Mouse (Mus musculus): Measurements from ENCODE around the gene Rarb. TPM values are rescaled to one million over a fixed set of nuclear protein-coding genes. Genes with fewer than 3 reads are reported as not detected.
A peak's percentile ranks its signal among the peaks of the same experiment; 100 is the strongest.

The Rarb gene
- polyA plus RNA-seq, 1 experiment = 4.4 TPM

GRCm38 (mm10) chr14:16589139-16589538 is 229.8 kb downstream of the Rarb start:
- DNase-seq (ENCODE audit: low read depth) = no peak

GRCm38 (mm10) chr14:16578100-16578499 is 240.9 kb downstream of the Rarb start:
- DNase-seq (ENCODE audit: low read depth) = no peak

- no peak for DNase-seq (ENCODE audit: low read depth)
Measured at GRCm38 (mm10) chr14:16577049-16577448, 241.9 kb downstream of the Rarb start.

DNA sequence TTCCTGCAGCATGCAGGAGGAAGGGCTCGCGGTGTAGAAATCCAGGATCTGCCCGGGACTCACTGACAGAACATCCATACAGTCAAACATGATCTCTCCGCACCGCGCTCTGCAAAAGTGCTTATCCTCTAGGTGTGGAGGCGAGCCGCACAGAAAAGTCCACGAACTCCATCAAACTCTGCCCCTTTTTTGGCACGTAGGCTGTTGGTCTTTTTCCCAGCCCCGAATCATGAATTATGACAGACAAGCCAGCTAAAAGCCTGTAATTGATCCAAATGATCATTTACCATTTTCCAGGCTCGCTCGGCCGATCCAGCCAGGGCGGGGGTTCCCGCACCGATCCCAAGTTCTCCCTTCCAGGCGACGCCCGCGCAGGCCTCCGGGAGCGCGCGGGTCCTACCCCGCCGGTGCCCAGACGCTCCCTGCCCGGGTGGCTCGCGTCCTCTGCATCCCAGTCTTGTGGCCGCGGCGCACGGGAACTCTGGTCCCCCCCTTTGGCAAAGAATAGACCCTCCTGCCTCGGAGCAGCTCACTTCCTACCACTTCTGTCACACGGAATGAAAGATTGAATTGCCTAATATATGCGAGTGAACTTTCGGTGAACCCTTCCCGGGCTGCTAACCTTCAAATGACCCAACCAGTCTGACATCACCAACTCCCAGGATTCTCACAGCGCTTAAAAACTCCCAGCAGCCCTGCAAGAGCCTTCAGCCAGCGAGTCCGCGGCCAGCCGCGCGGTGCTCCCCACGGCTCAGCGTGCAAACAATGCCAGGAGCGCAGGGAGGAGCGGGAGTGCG is 243.8 kb downstream of the Rarb start:
- DNase-seq (ENCODE audit: low read depth) = peak; percentile 49

DNA sequence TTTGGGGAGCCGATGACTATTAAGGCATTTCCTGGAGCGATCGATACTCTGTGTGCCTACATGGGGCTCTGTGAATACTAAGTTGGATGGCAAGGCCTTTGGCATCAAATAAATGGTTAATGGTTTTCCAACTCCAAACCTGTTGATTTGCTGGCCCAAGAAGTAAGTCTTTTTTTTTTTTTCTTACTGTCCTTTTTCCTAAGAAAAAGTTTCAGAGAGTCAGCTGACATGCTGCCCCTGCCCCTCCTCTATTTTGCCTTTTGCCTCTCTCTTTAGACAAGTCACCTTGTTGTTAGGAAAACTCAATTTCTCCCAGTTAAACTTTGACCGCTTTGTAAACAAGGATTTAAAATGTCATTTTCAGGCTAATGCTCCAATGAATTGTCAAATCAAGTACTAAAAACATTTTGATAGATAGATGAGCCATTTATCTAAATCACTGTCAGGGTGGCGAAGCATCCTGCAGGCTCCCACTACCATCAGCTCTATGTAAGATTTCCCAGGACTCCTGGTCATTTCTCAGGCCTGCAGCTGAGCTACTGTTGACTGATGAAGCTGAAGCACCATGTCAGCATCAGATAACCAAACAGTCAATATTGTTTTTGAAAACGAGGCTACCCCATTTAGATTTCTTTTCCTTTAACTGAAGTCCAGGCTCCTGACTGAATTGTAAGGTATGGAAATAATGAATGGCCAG is 245.3 kb downstream of the Rarb start:
- DNase-seq (ENCODE audit: low read depth) = no peak

DNA sequence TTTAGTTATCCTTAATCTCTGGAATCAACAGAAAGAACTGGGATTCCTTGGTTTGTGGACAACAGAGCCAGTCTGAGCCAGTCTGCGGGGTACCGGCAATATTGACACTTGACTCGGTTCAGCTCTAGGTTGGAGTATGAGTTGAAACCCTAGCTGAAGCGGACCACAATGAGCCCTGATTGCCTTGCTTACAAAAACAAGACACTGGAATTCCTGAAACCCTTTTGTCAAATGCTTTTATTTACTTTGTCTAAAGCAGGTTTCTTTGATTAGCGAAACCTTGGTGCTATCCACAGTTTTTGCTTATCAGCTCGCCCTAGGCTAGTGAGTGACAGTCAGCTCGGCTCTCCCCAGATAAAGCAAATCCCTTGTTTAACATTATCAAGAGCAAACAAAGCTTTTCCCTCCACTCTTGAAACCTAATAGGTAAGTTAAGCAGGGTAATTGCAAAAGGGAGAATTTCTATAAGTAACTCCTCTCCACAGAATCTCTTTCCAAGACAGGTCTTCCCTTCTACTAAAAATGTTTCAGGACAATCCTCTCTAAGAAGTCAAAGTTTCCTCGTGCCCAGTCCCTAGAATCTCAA is 246.1 kb downstream of the Rarb start:
- no peak for DNase-seq (ENCODE audit: low read depth)

DNA sequence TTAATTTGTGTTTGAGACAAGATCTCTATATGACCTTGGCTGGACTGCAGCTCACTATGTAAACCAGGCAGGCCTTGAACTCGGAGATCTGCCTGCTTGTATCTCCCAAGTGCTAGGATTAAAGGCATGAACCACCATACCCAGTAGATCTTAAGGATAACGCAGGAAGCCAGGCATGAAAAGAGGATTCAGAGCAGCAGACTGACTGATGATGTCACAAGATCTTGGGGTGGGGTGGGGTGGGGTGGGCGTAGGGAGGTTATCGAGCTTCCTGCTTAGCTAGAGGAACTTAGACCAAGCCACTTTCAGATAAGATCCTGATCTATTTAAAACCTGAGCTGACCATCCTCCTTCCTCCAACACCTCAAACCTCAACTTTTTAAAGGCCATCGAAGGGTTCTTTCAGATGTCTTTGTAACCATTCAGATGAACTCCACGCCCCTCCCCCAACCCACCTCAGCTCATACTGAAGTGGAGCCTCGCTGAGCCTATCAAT is 249.4 kb downstream of the Rarb start:
- no peak for DNase-seq (ENCODE audit: low read depth)

DNA sequence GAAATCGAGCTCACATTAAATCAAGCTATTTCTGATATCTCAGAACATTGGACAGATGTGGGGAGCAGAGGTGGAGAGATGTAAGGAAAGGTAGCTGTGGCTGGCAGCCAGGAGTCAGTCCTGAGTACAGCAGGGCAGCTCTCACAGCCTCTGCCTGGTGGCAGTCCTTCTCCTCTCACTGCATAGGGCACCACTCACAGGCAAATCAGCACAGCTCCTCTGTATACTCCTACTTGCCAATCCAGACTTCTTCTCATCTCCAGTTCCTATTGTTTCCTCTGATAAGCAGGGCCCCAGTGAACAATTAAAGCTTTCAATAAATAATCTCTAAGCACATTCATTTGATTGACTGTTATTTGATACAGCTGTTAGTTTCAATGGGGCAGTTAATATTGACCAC is 252.0 kb downstream of the Rarb start:
- DNase-seq (ENCODE audit: low read depth) = no peak

DNA sequence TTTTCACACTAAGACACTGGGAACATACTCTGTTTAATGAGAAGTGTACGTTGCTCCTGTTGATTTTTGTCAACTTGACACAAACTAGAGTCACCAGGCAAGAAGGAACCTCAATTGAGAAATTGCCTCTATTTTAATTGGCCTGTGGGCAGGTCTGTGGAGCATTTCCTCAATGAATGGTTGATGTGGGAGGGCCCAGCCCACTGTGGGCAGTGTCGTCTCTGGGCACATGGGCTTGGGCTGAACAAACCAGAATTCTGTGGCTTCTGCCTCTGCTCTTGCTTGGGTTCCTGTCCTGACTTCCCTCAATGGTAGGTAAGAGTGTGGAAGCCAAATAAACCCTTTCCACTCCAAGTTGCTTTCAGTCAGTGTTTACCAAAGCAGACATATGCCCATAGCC is 255.0 kb downstream of the Rarb start:
- no peak for DNase-seq (ENCODE audit: low read depth)

DNA sequence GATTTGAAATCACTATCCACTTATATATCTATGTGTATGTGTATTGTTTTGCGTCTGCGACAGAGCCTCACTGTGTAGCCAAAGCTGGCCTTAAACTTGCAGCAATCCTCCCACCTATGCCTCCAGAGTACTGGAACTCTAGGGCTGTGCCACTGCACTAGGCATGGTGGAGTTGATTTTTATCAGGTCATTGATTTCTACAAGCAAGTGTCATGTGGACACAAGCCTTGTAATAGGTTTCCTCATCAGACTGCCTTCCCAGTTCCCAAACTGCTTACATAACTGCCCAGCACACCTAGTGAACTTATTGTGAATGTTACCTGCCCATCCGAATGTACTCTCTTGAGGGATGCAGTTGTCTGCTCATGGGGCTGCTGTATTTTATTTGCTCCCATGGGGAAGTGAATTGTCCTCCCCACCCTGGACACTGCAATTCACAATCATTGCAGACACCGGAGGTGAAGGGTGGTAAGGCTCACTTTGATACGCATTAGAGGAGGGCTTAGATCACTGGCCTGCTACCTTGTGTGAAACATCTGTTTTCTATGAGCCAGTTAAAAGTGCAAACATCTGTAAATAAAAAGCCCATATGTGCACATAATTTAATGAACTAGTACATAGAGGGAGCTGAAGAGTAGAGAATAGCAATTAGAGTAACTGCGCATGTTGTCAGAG is 257.3 kb downstream of the Rarb start:
- peak; percentile 40 for DNase-seq (ENCODE audit: low read depth)

DNA sequence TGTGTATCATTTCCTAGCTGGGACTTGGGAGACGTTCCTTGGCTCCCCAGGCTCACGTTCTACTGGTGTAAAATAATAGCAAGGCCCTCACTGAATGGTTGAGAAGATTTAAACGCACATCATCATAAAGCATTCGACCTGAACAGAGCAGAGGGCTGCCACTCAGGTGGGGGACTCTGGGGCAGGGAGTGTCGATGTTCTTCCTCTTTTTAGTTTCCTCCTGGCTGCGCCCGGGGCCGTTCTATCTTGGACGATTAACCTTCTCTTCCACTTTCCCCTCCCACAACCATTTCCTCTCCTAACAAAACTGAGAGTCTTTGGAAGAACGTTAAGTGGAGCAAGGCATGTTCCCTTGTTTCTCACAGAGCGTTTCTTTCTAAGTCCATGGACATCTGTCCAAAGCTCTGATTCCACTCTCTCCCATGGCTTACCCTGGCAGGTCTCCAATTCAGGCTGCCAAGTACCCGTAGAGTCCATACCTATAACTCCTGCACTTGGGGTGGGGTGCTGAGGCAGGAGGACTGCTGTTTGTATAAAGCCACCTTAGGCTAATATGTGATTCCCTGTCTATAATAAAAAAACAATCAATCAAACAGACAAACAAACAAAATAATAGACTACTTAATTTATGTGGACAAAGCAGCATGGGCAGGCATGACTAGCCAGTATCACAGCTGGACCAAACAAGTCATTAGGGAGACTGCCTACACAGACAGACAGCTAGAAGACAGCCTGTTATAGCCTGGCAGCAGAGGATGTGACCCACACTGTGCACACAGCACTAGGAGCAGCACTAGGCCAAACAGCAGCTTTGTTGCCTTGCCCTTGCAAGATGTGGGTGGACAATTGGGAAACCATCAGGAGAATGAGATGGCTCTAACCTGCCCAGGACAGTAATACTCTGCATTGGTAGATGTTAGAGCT is 259.4 kb downstream of the Rarb start:
- DNase-seq (ENCODE audit: low read depth) = no peak

DNA sequence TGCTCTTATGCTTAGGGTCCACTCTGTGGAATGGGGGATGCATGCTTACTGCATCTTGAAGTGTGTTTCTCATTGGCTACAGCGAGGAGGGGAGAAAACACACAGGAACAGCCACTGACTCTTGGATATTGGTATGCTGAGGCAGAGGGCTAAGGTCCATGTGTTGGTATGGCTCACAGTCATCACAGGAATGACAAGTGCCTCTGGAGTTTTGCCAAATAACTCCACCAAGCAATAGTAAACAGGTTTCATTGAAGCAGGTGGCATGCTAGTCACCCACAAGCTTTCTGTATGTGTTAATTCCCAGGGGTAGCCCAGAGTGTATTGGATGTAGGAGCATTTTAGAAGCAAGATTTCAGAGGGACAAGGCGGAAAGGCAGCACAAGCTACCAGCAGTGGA is 260.9 kb downstream of the Rarb start:
- no peak for DNase-seq (ENCODE audit: low read depth)

DNA sequence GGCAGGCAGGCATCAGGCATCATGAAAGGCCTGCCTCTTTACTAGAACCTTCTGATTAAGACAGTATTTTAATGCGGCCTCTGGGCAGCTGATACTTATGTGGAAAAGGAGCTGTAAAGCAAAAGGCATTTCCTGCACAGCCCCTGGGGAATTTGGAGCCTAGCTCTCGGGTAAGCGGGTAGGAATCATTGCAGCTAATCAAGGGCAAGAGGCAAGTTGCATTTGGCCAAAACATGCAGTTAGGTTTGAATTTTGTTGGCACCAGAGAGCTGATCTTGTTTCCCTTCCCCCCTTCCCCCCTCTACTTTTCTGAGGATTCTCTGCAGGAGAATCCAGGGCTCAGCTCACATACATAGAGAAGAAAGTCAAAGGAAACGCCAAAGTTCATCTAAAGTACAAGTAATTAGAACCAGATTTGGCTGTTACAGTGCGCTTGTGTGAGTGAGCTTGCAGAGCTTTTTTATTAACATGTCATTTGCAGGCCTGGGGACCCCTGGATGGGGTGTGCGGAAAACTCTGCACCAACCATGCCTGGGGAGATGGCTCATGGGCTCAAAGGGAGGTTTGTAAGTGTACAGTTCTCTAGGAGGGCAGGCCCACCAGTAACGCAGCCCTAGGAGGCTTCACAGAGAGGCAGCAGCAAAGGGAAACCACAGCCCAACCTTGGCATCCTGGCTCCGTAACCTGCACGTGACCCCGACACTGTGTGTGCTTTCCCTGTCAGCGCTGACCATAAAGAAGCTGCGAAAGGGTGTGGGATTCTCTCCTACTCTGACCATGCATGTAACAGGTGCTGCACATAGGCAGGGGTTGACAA is 264.1 kb downstream of the Rarb start:
- no peak for DNase-seq (ENCODE audit: low read depth)

GRCm38 (mm10) chr14:16554319-16554642 is 264.7 kb downstream of the Rarb start:
- DNase-seq (ENCODE audit: low read depth) = no peak

DNA sequence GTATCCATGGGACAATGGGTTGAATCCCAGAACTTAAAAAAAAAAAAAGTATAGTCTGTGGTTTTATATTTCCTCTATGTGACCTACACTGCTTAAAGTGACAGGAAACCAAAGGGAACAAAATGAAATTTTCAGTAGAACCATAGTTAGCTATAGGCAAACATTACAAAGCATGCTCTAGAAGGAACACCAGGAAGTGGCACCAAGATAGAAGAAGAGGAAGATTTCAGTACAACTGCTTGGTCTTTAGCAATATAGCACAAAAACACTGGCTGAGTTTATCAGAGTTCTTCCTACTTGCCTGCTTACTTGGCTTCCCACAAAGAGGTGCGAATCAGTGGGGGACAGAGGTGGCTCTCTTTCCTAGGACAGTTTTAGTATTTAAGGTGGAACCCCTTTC is 266.7 kb downstream of the Rarb start:
- DNase-seq (ENCODE audit: low read depth) = no peak

DNA sequence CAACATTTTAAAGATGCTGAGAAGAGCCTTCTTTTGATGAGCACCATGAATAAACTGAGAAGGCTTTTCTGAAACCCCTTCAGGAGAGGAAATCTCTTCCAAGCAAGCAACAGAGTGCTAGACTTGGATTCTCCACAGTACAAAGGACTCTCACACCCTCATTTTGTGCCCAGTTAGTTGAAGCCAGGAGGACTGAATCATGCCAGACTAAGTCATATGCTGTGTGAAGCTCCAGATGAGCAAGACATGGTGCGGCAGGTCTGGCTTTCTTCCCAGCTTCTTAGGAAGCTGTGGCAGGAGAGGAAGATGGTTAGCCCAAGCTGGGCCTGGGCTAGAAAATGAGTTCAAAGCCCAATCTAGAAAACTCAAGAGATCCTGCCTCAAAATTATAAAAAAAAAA is 267.1 kb downstream of the Rarb start:
- DNase-seq (ENCODE audit: low read depth) = no peak

GRCm38 (mm10) chr14:16548200-16548576 is 270.8 kb downstream of the Rarb start:
- DNase-seq (ENCODE audit: low read depth) = no peak

GRCm38 (mm10) chr14:16547492-16548199 is 271.3 kb downstream of the Rarb start:
- DNase-seq (ENCODE audit: low read depth) = peak; percentile 63

DNA sequence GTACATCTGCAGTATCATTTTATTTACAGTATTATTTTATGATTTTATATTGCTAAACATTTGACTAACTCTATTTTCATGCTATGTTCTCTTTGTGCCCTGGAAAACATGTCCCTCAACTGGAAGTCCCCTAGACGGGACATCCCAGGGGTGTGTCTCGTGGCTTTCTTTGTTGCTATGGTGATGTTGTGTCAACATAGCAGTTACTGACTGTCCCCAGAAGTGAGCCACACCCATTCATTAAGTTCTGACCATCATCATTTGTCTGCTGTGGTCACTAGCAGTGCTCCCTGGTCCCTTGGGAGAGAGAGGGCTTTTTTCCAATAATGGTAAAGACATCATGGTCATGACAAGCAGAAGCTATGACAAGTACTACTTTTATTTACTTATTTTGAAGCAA is 274.0 kb downstream of the Rarb start:
- DNase-seq (ENCODE audit: low read depth) = no peak

DNA sequence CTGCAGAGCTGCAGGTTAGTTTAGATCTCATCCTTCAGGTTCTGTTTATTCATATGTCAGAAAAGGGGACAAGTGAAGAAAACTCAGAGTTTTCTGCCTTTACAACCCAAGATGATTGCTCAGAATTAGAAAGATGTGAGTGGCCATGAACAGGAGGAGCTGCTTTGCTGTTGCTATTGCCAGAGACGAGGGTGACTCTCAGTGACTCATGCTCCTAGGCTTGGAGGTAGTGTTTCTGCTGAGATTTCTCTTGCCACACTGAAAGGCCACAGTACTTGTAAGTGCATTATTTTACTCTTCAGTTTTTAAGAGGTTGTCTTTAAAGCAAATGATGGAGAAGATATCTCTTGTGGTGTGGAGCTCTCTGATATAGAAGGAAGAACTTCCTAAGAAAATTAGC is 277.3 kb downstream of the Rarb start:
- DNase-seq (ENCODE audit: low read depth) = no peak

Measured in gonadal fat pad, adult 2 months (tissue).